Mouse (Mus musculus) heart, embryonic 14.5 days (tissue): Measurements from ENCODE around the gene Nudt5. TPM values are rescaled to one million over a fixed set of nuclear protein-coding genes. Genes with fewer than 3 reads are reported as not detected.
A peak's percentile ranks its signal among the peaks of the same experiment; 100 is the strongest.

ENCODE experiments used
- ATAC-seq: fragments of 200-750 bp; cut with Nextera tagmentation; 2 replicates; pipeline ENCODE4 v1.8.0; 2017; ENCODE audit warnings: low read depth, moderate TSS enrichment; ENCODE audit not compliant: insufficient number of reproducible peaks, insufficient read depth, low FRiP score
- H3K27ac ChIP-seq, 2 experiments: fragments of 200-500 bp in 1 of 2; fragments of 300-500 bp in 1 of 2; sonication (generic) in 1 of 2; replicated peaks in 1 of 2; 2 replicates each; pipeline ENCODE4 v1.5.1; 2012 to 2014; ENCODE audit warnings: low read depth in 2 of 2, low read length in 2 of 2, control low read depth in 1 of 2, mild to moderate bottlenecking in 1 of 2, mixed read lengths in 1 of 2; ENCODE audit not compliant: control insufficient read depth in 1 of 2, insufficient read depth in 1 of 2
- H3K27me3 ChIP-seq: fragments of 300-500 bp; sonication (generic); 2 replicates; pipeline ENCODE4 v1.6.1; 2014; ENCODE audit warnings: mild to moderate bottlenecking, low read length, control low read depth; ENCODE audit not compliant: control insufficient read depth, insufficient read depth
- H3K36me3 ChIP-seq: fragments of 300-500 bp; sonication (generic); 2 replicates; pipeline ENCODE4 v1.6.1; 2014; ENCODE audit warnings: mild to moderate bottlenecking, control low read depth, low read length, mixed read lengths; ENCODE audit not compliant: control insufficient read depth, insufficient read depth
- H3K4me1 ChIP-seq, 2 experiments: fragments of 200-500 bp in 1 of 2; fragments of 300-500 bp in 1 of 2; sonication (generic) in 1 of 2; 2 replicates each; pipeline ENCODE4 v1.6.1; 2012 to 2014; ENCODE audit warnings: low read length in 2 of 2, control low read depth in 1 of 2, mixed read lengths in 1 of 2; ENCODE audit not compliant: control insufficient read depth in 2 of 2, insufficient read depth in 2 of 2
- H3K4me2 ChIP-seq: fragments of 300-500 bp; sonication (generic); 2 replicates; pipeline ENCODE4 v1.6.1; 2014; ENCODE audit warnings: mild to moderate bottlenecking, low read length
- H3K4me3 ChIP-seq, 2 experiments: fragments of 200-500 bp in 1 of 2; fragments of 300-500 bp in 1 of 2; sonication (generic) in 1 of 2; 2 replicates each; pipeline ENCODE4 v1.5.1; 2012 to 2014; ENCODE audit warnings: low read length in 2 of 2, mild to moderate bottlenecking in 2 of 2, control low read depth in 1 of 2, low read depth in 1 of 2, moderate library complexity in 1 of 2; ENCODE audit not compliant: control insufficient read depth in 1 of 2, insufficient read depth in 1 of 2
- H3K9ac ChIP-seq: fragments of 300-500 bp; sonication (generic); 2 replicates; pipeline ENCODE4 v1.6.1; 2014; ENCODE audit warnings: mild to moderate bottlenecking, low read length
- H3K9me3 ChIP-seq: fragments of 300-500 bp; sonication (generic); 2 replicates; pipeline ENCODE4 v1.6.1; 2016; ENCODE audit warnings: low read length, control low read depth; ENCODE audit not compliant: control insufficient read depth
- WGBS: fragments of 180-500 bp; shearing (Covaris S2); extraction: QIAGEN DNeasy Blood & Tissue Kit; methylation state at CpG from one replicate; pipeline ENCODE4 v1.1.7; 2014; 5-methylcytosine and 5-hydroxymethylcytosine counted together
- polyA plus RNA-seq: library from polyadenylated mRNA; unstranded; fragments of >200 nt; fragmentation: Nextera tagmentation; extraction: Ambion mirVana; gene quantifications from 2 replicates; pipeline ENCODE4 v1.2.1, GENCODE M21; 2014

The Nudt5 gene
- polyA plus RNA-seq, 1 experiment from 2014 or later: 57.2 TPM

- Histone ChIP-seq H3K4me3 (no peak overlapping the region), H3K27ac (no peak overlapping the region), H3K9ac (no peak overlapping the region), H3K9me3 (no peaks in the 10 kb centered on the region), H3K4me2 (no peak overlapping the region), H3K36me3 (peaks cover 58% of the 10 kb centered on the region), H3K27me3 (no peaks in the 10 kb centered on the region), H3K4me1 (peaks cover 0 to 4% of the 10 kb centered on the region in 2 experiments; a peak in 2 of 4 replicates)
- no peak for ATAC-seq
- 93% methylated on average over 11 of the region's 11 CpGs for WGBS
Measured at GRCm38 (mm10) chr2:5840815-5841214, 4.0 kb upstream of the Nudt5 start.

GRCm38 (mm10) chr2:5844181-5844872, 492 bp upstream of the Nudt5 start:
- H3K36me3 ChIP-seq: peaks cover 38% of the 10 kb centered on the region
- H3K4me3 ChIP-seq: peak overlapping the region; percentile 82 to 89
- peaks cover 0 to 14% of the 10 kb centered on the region in 2 experiments; a peak in 2 of 4 replicates for H3K4me1 ChIP-seq
- 3% methylated on average over 23 of the region's 23 CpGs for WGBS
- H3K9ac ChIP-seq: peak overlapping the region; percentile 91
- no peaks in the 10 kb centered on the region for H3K27me3 ChIP-seq
- no peak for ATAC-seq
- H3K4me2 ChIP-seq: peak overlapping the region; percentile 70
- H3K9me3 ChIP-seq: no peaks in the 10 kb centered on the region
- peak overlapping the region; percentile 76 to 90 for H3K27ac ChIP-seq

- no peaks in the 10 kb centered on the region for H3K27me3 ChIP-seq
- no peaks in the 10 kb centered on the region for H3K9me3 ChIP-seq
- H3K4me2 ChIP-seq: peak overlapping the region; percentile 72
- peaks cover 29% of the 10 kb centered on the region for H3K36me3 ChIP-seq
- WGBS: 20% methylated on average over 4 of the region's 4 CpGs
- peak overlapping the region; percentile 82 to 89; a peak in 3 of 4 replicates for H3K4me3 ChIP-seq
- no peak for ATAC-seq
- H3K27ac ChIP-seq: peak overlapping the region in 1 of 2 experiments; percentile 90; a peak in 2 of 4 replicates
- peaks cover 0 to 14% of the 10 kb centered on the region in 2 experiments; a peak in 2 of 4 replicates for H3K4me1 ChIP-seq
- peak overlapping the region; percentile 91 for H3K9ac ChIP-seq
Measured at GRCm38 (mm10) chr2:5845826-5846225, 1.0 kb downstream of the Nudt5 start.

GRCm38 (mm10) chr2:5851116-5851515, 6.3 kb downstream of the Nudt5 start:
- Histone ChIP-seq H3K27me3 (no peaks in the 10 kb centered on the region), H3K27ac (no peak overlapping the region), H3K4me2 (no peak overlapping the region), H3K4me3 (no peak overlapping the region), H3K9me3 (no peaks in the 10 kb centered on the region), H3K36me3 (peaks cover 38% of the 10 kb centered on the region), H3K4me1 (peaks cover 0 to 7% of the 10 kb centered on the region in 2 experiments; a peak in 1 of 4 replicates), H3K9ac (no peak overlapping the region)
- no peak for ATAC-seq
- 83% methylated on average over 9 of the region's 9 CpGs for WGBS

- Histone ChIP-seq H3K4me3 (no peak overlapping the region), H3K27me3 (no peaks in the 10 kb centered on the region), H3K36me3 (peaks cover 44% of the 10 kb centered on the region), H3K4me1 (no peaks in the 10 kb centered on the region), H3K9ac (no peak overlapping the region), H3K4me2 (no peak overlapping the region), H3K9me3 (no peaks in the 10 kb centered on the region), H3K27ac (no peak overlapping the region)
- WGBS: 84% methylated on average over 5 of the region's 5 CpGs
- ATAC-seq: no peak
Measured at GRCm38 (mm10) chr2:5851866-5852265, 7.0 kb downstream of the Nudt5 start.

- Histone ChIP-seq H3K36me3 (peaks cover 84% of the 10 kb centered on the region), H3K9me3 (no peaks in the 10 kb centered on the region), H3K4me3 (no peak within 1 kb of the TSS), H3K4me1 (no peaks in the 10 kb centered on the region), H3K4me2 (no peak within 1 kb of the TSS), H3K27ac (no peak within 1 kb of the TSS), H3K9ac (no peak within 1 kb of the TSS), H3K27me3 (no peaks in the 10 kb centered on the region)
- WGBS: 89% methylated on average over 3 of the region's 3 CpGs
- no peak for ATAC-seq
Measured at GRCm38 (mm10) chr2:5862834-5863233, 18.0 kb downstream of the Nudt5 start, which contains the start of gene Gm13199. Gene Gm13199, minus strand, starts transcription at chr2:5862934.

GRCm38 (mm10) chr2:5867681-5868080, 22.9 kb downstream of the Nudt5 start:
- Histone ChIP-seq H3K27ac (no peak overlapping the region), H3K36me3 (peaks cover 77% of the 10 kb centered on the region), H3K4me1 (no peaks in the 10 kb centered on the region), H3K4me2 (no peak overlapping the region), H3K4me3 (no peak overlapping the region), H3K27me3 (no peaks in the 10 kb centered on the region), H3K9me3 (no peaks in the 10 kb centered on the region), H3K9ac (no peak overlapping the region)
- no peak for ATAC-seq
- WGBS: 81% methylated on average over 2 of the region's 2 CpGs
